Mouse (Mus musculus): ENCODE data around the gene T2.
"Not testable (repeated sequence)": the region's sequence is repeated elsewhere in the genome, so short reads cannot be mapped to it uniquely, and the experiment has no call there.

Gene T2

DNA sequence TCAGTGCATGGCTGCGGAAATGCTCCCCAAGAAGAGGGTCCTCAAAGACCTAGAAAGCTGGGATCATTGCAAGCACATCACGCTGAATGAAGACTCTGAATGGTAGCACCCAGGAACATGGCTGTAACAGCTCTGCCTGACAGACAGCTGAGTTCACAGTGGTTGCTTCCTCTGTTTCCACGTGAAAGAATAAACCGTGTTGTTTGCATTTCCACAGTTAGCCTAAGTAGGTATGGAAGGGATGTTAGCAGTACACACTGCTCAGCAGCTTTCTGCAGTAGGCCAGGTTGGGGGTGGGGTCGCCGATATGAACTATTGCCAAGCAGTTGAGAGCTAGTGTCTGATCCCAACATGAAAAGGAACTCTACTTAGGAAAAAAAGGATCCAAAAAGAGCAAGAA, at the start of gene T2:
T2 (plus strand) TSS at position 301 of the 400 bp plus-strand sequence.
- in situ Hi-C loops (cut with MboI, MseI) = no loop called here

DNA sequence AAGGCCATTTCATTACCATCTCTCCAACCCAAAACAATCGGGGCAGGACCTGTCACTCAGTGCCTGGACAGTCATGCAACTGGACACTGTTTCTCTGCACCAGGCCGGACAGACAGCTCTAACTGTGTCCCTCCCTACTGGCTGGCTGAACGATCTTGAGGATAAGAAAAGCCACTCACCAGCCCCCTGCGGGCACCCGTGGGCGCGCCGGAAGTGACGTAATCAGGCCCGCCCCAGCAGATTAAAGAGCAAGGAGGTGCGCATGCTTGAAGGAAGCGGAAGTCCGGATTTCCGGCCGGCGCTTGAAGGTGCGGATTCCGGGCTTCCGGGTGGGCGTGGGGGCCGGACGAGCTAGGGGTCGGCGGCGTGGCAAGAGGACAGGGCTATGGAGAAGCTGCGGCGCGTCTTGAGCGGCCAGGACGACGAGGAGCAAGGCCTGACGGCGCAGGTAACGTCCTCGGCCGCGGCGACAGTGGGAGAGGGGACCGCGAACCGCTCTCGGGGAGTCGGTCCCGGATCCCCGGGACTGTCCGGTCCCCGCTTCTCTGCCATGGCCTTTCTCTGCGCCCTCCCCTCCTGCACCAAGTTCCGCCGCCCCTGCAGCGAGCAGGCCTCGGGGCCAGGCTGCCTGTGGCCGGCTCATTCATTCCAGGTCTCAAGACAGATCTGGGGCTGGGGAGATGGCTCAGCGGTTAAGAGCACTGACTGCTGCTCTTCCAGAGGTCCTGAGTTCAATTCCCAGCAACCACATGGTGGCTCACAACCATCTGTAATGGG, 44.8 kb upstream of the T2 start, which contains the start of gene Sft2d1:
Sft2d1 (plus strand) TSS at position 265 of the 777 bp plus-strand sequence.
- in situ Hi-C loops (cut with MboI, MseI) = no loop called here

DNA sequence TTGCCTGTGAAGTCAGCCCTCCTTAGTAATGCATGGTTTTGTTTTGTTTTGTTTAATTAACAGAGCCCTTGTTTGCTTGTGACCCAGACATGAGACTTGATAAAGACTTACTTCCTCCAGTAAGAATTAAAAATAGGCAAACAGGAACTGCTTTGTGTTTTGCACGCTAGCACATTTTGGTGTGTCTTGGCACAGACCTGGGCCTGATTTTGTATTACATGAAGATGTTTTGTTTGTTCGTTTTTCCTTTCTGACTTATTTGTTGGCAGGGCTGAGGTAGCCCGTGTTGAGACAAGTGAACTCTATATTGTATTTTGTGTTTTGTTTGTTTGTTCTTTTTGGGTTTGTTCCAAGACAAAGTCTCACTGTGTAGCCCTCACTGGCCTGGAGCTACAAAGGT, 44.0 kb upstream of the T2 start:
- in situ Hi-C loops (cut with MboI, MseI) = no loop called here

DNA sequence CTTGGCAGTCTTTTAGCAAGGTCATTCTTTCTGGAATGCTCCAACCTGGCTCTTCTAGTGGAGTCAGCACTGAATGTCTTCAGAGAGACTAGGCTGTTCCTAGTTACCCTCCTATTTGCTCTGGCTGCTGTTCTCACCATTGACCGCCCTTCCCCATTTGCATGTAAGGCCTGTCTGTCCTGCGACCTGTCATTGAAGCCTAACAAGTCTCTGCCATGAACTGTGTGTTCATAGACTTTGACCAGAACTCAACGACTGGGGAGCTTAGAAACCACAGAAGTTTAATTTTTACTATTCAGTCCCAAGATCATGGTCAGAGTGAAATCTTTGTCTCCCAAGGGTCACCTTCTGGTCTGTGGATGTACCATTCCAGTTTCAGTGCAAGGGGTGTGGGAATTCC, 41.8 kb upstream of the T2 start:
- in situ Hi-C loops (cut with MboI, MseI) = no loop called here

DNA sequence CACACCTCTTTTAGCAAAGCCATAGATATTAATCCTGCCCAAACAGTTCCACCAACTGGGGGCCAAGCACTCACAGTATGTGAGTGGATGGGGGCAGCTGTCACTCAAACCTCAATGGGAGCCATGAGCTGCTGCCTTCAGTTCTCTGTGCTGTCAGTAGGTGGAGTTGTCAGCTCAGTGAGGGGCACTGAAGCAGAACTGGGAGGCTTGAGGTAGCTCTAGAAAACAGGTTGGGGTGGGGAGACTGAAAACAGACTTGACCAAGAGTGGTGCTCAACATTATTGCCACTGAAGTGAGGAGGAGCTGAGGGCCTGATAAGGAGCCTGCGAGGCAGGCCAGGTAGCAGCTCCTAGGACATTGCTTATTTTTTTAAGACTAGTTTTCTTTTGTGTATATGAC, 39.5 kb upstream of the T2 start:
- in situ Hi-C loops (cut with MboI, MseI) = no loop called here

DNA sequence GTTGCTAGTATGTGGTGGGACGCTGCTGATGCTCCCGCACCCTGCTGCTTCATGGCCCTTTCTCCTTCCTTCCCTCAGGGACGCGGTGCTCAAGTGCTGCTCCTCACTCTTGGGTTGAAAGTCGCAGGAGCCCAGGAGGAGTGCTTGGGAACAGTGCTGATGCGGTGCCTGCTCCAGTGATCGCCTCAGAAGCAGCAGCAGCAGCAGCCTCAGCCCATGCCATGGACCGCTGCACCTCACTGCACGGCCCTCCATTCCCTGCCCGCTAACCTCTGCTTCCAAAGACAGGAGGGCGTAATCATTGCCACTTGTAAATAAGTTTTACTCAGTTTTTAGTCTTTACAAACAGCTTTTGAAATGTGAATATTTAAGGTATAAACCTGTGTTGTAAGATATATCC, 28.9 kb upstream of the T2 start:
- in situ Hi-C loops (cut with MboI, MseI) = not testable (repeated sequence)

DNA sequence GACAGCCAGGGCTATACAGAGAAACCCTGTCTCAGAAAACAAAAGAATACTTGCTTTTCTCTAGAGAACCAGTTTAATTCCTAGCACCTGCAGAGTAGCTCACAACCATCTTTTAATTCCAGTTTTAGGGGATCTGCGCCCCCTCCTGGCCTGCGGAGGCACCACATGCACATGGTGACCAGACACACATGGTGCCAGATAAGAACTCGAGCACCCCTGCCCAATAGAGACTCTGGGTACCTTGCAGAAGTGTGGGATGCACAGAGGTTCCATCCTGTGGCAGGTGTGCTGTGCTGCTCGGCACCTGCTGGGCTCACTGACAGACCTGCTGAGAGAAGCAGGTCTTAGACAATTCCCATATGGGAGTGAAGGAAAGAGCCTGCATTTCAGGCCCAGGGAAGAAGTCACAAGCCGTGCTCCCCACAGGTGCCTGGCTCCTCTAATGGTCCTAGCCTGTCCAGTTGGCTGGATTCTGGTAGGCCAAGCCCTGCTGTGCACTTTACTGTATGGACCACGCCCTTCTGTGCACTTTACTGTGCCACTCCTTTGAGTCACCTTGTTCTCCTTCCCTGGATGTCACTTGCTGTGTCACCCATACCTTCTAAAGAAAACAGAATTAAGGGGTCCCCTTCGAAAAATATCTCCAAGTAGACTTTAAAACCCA, 27.1 kb upstream of the T2 start:
- in situ Hi-C loops (cut with MboI, MseI) = no loop called here

DNA sequence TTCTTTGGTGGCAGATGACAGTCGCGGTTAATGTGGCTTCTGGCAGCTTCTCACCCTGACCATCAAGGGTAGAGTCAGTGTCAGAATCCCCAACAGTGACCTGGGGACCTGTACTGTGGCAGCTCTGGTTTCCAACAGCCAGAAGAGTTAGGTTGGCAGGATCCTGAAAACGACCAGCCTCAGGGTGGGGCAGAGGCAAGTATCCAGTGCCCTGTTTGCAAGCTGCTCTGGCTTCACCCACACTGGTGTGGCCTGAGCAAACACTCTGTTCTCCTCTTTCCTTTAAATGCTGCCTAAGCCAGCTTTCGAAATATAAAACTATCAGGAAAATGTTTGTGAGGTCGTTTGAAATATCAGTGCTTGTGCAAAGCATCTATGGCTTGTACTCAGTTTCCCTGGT, 25.2 kb upstream of the T2 start:
- in situ Hi-C loops (cut with MboI, MseI) = no loop called here

DNA sequence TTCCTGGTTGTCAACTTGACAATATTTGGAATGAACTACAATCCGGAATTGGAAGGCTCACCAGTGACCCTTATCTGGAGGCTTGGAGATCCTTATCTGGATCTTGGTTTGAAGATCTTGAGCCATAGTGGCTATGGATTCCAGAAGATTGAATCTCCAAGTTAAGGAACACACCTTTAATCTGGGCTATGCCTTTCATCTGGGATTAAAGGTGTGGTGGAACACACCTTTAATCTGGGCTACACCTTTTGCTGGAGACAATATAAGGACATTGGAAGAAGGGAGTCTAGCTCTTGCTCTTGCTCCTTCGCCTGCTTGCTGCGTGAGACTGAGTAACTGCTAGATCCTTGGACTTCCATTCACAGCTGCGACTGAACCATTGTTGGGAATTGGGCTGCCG, 18.6 kb upstream of the T2 start, which contains the start of gene Prr18:
Prr18 (plus strand) TSS at position 301 of the 400 bp plus-strand sequence.
- in situ Hi-C loops (cut with MboI, MseI) = not testable (repeated sequence)

DNA sequence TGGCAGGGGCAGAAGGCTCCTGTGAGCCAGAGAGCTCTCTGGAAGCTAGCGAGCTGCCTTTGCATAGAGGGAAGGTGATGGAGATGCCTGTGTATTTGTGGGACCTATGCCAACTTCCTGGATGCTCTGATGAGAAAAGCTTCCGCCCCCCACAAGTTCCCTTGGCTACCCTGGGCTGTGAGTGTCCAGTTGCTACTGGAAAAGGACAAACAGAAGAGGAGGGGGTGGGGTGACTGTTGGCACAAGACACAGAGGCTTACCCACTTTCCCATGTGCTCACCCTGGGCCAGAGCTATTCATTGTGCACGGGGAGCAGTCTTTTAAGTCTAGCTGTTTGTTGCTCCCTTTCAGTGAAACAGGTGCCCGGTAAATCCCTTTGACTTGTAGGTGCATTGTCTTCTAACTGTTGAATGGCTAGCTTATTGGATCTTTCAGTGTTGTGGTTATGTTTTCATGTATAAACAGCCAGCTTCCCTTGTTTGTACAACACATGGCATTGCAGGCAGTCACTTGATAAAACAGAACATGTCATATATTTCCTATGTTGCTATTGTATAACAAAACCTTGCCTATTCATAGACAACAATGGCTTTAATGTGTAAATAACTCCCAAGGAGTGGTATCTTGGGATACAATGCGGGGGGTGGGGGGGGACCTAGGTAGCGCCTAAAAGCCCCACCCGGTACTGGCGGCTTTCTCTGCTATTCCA, 16.0 kb upstream of the T2 start:
- in situ Hi-C loops (cut with MboI, MseI) = no loop called here

DNA sequence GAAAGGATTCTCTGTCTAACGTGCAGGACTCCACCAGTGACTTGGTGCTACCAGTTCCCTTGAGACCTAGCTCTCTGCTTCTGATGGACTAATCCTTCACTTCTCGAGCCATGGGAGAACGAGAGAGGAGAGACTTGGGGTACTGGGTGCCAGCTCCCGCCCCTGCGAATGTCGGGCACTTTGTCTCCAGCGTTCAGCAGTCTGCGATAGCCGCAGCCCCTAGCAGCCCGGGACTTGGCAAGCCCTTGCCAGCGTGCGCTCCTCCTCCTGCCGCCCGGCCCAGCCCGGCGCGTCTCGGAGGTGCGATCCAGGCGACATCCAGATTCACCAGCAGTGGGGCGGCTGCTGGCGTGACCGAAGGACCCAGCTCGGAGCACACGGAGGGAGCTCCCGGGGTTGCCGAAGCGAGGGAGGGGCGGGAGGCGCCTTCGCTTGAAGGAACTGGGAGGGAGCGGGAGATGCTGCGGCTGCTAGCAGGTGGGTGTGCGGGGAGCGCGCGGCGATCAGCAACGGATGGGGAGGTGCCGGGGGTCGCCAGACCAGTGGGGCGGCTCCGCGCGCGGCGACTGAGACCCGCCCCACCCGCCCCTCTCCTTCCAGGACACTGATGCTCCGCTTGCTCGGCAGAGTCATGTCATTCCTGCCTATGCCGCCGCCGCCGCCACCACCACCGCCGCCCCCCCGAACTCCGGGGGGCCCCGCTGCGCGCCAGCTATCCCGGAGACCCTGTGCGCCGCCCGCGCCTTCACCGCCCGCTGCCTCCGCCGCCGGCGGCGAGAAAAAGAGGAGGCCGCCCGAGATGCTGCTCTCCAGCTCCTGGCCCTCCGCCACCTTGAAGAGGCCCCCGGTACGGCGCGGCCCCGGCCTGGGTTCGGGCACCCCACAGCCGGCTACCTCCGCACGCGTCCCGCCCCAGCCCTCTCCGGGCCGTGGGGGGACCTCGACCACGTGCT, 15.1 kb upstream of the T2 start:
- in situ Hi-C loops (cut with MboI, MseI) = no loop called here

DNA sequence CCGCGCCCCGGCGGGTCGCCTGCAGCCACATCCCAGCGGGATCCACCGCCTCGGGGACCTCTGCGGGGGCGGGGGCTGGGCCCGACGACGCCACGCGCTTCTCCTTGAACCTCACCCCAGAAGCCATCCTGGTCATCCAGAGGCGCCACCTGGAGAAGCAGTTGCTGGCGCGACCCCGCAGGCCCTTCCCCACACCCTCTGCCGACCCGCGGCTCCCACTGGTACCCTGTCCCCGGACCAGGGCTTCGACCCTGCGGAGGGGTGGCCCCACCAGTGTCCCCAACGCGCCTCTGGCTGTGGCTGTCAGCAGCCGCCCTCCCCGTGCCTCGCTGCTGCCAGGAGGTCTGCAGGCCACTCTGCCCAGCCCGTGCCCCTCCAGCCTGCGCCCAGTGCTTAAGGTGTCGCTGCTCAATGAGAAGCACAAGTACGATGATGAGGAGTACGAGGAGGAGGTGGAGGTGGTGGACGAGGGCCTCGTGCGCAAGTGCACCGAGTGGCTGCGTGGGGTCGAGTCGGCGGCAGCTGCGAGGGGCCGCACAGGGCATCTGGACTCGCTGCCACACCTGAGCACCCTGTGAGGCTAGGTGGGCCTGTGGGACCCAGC, 14.3 kb upstream of the T2 start:
- in situ Hi-C loops (cut with MboI, MseI) = no loop called here

DNA sequence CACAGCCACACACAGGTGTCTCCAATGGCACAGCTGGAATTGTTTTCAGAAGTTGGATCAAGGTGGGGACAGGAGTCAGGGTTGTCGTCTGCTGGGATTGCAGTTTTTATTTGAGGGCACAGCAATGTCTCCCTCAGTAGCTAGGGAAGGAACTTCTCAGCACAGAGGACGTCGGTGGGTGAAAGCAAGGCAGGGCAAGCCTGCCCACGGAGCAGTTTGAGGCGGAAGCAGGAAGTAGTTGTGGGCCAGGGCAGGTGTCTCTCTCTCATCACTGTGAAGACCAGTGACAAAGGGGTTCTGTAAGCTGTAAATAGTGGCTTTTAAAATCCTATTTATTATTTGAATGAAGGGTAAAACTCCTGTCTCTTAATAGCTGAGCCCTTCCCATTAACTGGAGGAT, 13.1 kb upstream of the T2 start:
- in situ Hi-C loops (cut with MboI, MseI) = no loop called here

DNA sequence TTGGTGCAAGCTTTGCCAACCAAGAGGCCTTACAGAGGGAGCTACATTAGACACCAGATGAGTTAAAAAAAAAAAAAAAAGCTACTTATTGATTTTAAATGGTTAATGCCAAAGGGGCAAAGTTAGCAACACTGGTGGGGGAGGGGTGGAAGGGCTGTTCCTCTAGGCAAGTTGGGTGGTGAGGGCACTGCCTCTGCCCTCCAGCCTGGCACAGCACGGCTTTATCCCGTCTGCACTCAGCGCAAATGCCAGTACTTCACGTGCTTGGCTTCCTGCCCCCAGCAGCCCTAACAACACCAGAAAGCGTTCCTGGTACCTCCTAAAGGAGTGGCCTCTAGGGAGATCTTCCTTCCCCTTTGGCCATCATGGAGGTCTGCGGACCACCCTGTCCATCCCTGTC, 12.4 kb upstream of the T2 start:
- in situ Hi-C loops (cut with MboI, MseI) = no loop called here

DNA sequence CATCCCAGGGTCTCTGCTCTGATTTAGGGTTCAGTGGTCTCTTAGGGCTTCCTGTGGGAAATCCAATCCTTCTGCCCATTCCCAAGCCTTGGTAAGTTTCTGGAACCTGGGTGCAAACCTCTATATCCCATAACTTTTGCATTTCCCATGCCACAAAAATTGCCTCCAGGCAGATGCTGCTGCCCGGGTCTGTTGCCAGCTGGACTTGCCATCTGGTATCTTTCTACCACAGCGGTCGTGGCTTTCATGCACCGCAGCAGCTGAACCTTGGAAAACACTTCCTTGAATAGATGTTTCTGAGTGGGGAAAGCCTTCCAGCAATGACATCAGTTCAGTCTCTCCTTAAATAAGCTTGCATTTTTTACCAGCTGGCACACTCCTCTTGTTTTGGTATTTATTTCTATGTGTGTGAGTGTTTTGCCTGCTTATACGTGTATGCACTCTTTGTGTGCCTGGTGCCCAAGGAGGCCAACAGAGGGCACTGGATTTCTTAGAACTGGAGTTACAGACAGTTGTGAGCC, 8.0 kb upstream of the T2 start:
- in situ Hi-C loops (cut with MboI, MseI) = no loop called here

DNA sequence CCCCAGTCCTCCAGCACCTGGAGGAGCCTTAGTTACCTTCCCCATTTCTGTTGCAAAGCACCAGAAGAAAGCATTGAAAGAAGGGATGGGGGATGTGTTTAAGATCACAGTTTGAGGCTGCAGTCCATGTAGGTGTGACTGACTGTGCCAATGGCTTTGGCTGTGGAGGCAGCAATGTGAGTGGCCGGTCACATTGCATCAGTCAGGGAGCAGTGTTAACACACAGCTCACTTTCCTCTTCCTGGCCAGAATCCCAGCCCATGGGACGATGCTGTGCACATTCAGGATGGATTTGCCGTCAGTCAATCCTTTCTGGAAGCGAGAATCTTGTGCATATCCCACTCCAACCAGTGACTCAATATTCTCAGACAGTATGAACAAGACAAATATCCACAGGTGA, 6.9 kb upstream of the T2 start:
- in situ Hi-C loops (cut with MboI, MseI) = no loop called here

DNA sequence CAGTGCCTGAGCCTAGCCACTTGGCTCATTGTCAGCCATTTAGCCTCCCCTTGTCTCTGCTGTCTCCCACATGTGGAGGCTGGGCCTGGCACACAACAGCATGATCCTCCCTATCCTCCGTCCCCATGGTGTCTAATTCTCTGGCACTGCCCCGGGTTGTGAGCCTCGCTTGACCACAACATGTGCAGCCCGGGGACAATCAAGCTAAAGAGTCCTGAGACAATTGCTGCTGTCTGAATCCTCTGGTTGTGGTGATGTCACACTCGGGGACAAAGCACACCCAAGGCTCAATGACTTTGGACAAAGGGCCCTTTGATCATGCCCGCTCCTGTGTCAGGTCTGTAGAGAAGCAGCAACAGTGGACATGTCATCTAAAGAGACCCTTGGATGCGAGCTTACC, 4.7 kb upstream of the T2 start:
- in situ Hi-C loops (cut with MboI, MseI) = no loop called here

DNA sequence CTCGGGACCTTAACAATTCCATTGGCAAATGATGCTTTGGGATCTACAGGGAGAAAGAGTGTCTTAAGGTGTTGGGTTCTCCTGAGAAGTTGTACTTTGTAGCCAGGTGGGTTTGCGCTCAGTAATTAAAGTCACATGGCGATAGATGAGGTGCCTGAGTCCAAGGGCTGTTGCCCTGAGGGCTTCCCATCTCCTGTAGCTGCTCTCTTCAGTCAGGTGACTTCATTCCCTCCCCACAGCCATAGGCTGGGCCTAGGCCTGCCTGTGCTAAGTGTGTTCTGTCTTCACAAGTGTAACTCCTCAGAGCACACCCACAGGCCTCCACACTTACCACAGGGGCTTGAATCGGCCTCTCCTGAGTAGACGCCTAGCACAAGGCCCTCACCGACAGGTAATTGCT, 1.7 kb downstream of the T2 start:
- in situ Hi-C loops (cut with MboI, MseI) = no loop called here

DNA sequence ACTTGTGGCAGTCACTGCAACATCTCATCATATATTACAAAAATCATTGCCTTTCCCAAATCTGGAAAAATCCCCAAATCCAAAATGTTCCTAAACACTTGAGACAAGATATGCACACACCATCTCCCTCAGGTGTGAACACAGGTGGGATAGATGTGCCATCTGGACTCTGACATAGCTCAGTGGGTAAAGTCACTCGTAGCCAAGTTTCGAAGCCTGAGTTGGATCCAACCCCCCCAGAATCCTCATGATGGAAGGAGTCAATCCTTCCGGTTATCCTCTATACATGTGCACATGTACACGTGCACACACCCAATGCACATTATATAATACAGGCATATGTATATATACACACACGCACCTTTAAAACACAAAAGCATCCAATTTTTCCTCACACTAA, 5.1 kb downstream of the T2 start:
- in situ Hi-C loops (cut with MboI, MseI) = no loop called here

DNA sequence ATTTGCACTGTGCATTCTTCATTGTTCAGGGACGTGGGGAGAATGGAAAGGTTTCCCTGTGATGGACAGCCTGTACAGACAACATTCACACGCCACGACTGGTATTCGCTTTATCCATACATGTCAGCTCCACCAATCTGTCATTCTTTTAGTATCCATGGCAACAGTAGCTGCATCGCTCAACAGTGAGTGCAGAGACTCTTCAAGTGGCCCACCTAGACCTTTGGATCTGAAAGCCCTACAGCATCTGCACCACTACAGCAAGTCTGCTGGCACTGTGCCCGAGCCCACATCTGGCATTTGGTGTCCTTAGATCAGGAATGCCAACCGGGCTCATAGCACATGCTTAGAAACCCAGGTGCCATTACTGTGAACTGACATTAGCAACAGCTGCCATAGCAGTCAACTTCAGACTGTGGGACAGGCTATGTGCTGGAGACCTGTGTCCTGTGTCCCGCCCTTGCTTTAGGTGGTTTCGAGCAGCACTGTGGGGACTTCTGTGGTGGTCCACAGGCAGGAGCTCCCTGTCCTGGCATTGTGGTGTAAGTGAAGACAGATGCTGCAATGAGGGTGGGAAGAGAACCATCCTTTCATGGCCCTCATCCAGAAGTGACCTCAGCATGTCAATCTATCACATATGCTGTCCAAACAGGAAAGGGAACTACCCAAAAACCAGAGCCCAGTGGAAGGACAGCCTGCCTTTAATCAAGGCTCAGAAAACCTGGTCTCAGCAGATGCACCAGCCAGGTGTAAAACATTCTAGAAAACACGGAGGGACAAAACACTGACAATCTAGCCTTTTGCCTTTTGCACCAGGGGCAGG, 5.7 kb downstream of the T2 start:
- in situ Hi-C loops (cut with MboI, MseI) = no loop called here

Measured in T-helper 1 cell (primary cell).